Mouse (Mus musculus) hindbrain, embryonic 14.5 days (tissue): ENCODE results near the gene Fv1. TPM values are rescaled to one million over a fixed set of nuclear protein-coding genes. Genes with fewer than 3 reads are reported as not detected.

Experiments used
- ATAC-seq: fragments of 200-750 bp; cut with Nextera tagmentation; 2 replicates; pipeline ENCODE4 v1.8.0; 2017; ENCODE audit warnings: moderate number of reproducible peaks, mild to moderate bottlenecking, moderate TSS enrichment, moderate library complexity; ENCODE audit not compliant: low FRiP score
- DNase-seq: peaks from one replicate; pipeline ENCODE4 v3.0.0-alpha.2; 2015; ENCODE audit warnings: low spot score
- H3K27ac ChIP-seq: fragments of 300-500 bp; sonication (generic); 2 replicates; pipeline ENCODE4 v1.5.1; 2014; ENCODE audit warnings: mild to moderate bottlenecking, moderate library complexity
- H3K27me3 ChIP-seq: fragments of 300-500 bp; sonication (generic); 2 replicates; pipeline ENCODE4 v1.6.1; 2014; ENCODE audit warnings: mild to moderate bottlenecking, low read length, mixed read lengths; ENCODE audit not compliant: control insufficient read depth, insufficient read depth
- H3K36me3 ChIP-seq: fragments of 300-500 bp; sonication (generic); replicated peaks from 2 replicates; pipeline ENCODE4 v1.6.1; 2014; ENCODE audit not compliant: control insufficient read depth, insufficient read depth
- H3K4me1 ChIP-seq: fragments of 300-500 bp; sonication (generic); replicated peaks from 2 replicates; pipeline ENCODE4 v1.6.1; 2014; ENCODE audit warnings: antibody characterized with exemption, low read length, mixed read lengths; ENCODE audit not compliant: control insufficient read depth, insufficient read depth
- H3K4me2 ChIP-seq: fragments of 300-500 bp; sonication (generic); replicated peaks from 2 replicates; pipeline ENCODE4 v1.6.1; 2014; ENCODE audit warnings: mild to moderate bottlenecking, moderate library complexity
- H3K4me3 ChIP-seq: fragments of 300-500 bp; sonication (generic); replicated peaks from 2 replicates; pipeline ENCODE4 v1.5.1; 2014; ENCODE audit warnings: mild to moderate bottlenecking, low read length
- H3K9ac ChIP-seq: fragments of 300-500 bp; sonication (generic); 2 replicates; pipeline ENCODE4 v1.6.1; 2014
- H3K9me3 ChIP-seq: fragments of 300-500 bp; sonication (generic); 2 replicates; pipeline ENCODE4 v1.6.1; 2016; ENCODE audit warnings: low read length; ENCODE audit not compliant: control insufficient read depth
- WGBS: fragments of 180-500 bp; shearing (Covaris S2); extraction: QIAGEN DNeasy Blood & Tissue Kit; methylation state at CpG from one replicate; pipeline ENCODE4 v1.1.7; 2014; 5-methylcytosine and 5-hydroxymethylcytosine counted together
- polyA plus RNA-seq: library from polyadenylated mRNA; unstranded; fragments of >200 nt; fragmentation: Nextera tagmentation; extraction: Ambion mirVana; gene quantifications from 2 replicates; pipeline ENCODE4 v1.2.1, GENCODE M21; 2014

The Fv1 gene
- polyA plus RNA-seq, 1 experiment from 2014 or later = 7.2 TPM

DNA sequence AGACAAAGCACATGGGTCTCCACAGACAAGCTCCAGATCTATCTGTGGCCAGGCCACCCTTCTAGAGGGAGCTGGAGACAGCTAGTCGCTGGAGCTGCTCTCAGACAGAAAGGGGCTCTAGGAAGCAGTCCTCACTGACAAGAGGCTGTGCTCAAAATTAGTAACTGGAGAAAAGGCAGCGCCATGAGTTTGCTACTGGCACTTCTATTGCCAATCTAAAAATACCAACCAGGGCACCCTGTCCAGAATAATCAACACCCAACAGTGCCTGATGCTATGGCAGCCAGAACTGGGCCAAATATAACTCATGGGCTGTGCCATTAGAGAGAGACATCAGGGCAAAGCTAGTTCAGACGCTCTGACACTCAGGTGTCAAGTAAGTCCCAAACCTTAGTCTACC lies 28.6 kb downstream of the Fv1 start:
- no peak overlapping the region for H3K4me2 ChIP-seq
- no peak overlapping the region for H3K9ac ChIP-seq
- no peak overlapping the region for H3K27ac ChIP-seq
- H3K27me3 ChIP-seq = no peaks in the 10 kb centered on the region
- ATAC-seq (no peak), DNase-seq (no peak)
- H3K4me1 ChIP-seq = no peaks in the 10 kb centered on the region
- 92% methylated on average over 3 of the region's 3 CpGs for WGBS
- peaks cover 97% of the 10 kb centered on the region for H3K36me3 ChIP-seq
- H3K9me3 ChIP-seq = no peaks in the 10 kb centered on the region
- no peak overlapping the region for H3K4me3 ChIP-seq

GRCm38 (mm10) chr4:147900452-147900851 lies 31.7 kb downstream of the Fv1 start:
- 86% methylated on average over 7 of the region's 7 CpGs for WGBS
- ATAC-seq = no peak
- Histone ChIP-seq H3K27me3 (no peaks in the 10 kb centered on the region), H3K4me3 (no peak overlapping the region), H3K4me1 (peaks cover 13% of the 10 kb centered on the region), H3K4me2 (no peak overlapping the region), H3K27ac (no peak overlapping the region), H3K9ac (no peak overlapping the region), H3K9me3 (no peaks in the 10 kb centered on the region), H3K36me3 (peaks cover 68% of the 10 kb centered on the region)
- no peak for DNase-seq

DNA sequence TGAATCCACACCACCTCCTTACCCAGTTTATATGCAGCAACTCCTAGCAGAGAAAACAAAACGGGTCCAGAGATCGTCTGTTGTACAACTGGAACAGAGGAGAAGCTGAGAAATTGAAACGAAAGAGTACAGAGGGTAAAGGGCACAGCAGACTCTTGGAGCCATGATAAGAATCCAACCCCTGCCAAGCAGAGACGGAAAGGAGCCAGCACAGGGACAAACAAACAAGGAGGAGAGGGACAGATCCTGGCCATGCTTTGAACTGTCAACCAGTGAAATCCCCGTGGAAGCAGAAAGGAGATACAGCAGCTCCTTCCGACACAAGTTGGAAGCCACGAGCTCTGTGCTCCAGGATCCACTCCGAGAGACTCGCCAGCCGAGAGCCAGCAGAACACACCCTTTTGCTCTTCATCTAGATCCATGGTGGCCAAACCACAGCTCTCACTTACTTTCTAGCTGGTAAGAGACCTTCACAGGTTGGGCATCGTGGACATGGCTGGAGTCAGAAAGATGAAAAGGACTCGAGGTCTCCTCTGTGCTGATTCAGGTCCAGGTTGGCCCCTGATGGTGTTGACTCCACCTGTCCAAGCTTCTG lies 34.2 kb downstream of the Fv1 start:
- no peaks in the 10 kb centered on the region for H3K27me3 ChIP-seq
- no peak for ATAC-seq

GRCm38 (mm10) chr4:147903601-147904000 lies 34.8 kb downstream of the Fv1 start:
- Histone ChIP-seq H3K9me3 (no peaks in the 10 kb centered on the region), H3K4me1 (peaks cover 13% of the 10 kb centered on the region), H3K9ac (peak overlapping the region; percentile 82), H3K4me3 (peak overlapping the region; percentile 77), H3K27ac (no peak overlapping the region), H3K27me3 (no peaks in the 10 kb centered on the region), H3K36me3 (peaks cover 36% of the 10 kb centered on the region), H3K4me2 (peak overlapping the region; percentile 58)
- no peak for ATAC-seq
- WGBS = 75% methylated on average over 3 of the region's 3 CpGs
- no peak for DNase-seq

More for the DNA sequence above, 34.2 kb downstream of the Fv1 start:
- Histone ChIP-seq H3K4me3 (no peak overlapping the region), H3K9ac (no peak overlapping the region), H3K9me3 (no peaks in the 10 kb centered on the region), H3K27ac (no peak overlapping the region), H3K4me2 (peak overlapping the region; percentile 58; the same call in 1 of the 2 replicates), H3K4me1 (peaks cover 13% of the 10 kb centered on the region), H3K36me3 (peaks cover 42% of the 10 kb centered on the region)
- 92% methylated on average over 12 of the region's 12 CpGs for WGBS
- no peak for DNase-seq

DNA sequence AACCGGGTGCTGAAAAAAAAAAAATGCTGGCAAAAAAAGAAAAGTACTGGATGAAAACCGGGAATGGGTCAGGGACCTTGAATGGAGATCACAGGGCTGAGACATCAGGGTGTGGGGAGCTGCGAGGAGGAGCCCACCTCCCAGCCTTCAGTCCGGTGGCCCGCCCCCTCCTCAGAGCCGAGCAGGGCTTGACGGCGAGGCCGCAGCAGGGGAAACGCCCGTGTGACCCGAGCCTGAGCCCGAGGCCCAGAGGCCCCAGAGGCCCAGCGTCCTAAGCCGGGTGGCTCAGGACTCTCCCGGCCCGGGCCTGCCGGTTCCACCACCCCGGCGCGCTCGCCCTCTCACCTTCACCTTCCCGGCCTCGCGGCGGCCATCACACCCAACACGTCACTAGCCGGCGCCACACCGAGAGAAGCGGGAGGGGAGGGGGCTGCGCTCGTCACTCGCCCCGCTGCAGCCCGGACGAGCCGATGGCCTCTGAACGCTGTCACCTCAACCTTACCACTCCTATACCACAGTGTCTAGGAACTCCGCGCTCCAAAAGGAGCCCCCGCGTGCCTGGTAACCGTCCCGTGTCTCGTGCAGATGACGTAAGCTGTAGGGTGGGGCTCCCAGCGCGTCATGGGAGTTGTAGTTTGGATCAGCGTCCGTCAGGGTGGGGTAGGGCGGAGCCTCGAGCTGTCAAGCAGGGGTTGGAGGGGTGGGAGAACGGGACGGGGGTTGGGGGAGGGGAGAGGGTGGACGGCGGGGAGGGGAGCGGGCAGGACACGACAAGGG lies 35.7 kb downstream of the Fv1 start, which contains the start of gene Mfn2:
TSS of gene Mfn2 (minus strand) at position 392 of the 777 bp plus-strand sequence.
- ATAC-seq (peak; percentile 94), DNase-seq (peak; percentile 88)
- peak within 1 kb of the TSS; percentile 61 for H3K4me2 ChIP-seq
- no peaks in the 10 kb centered on the region for H3K9me3 ChIP-seq
- peaks cover 27% of the 10 kb centered on the region for H3K36me3 ChIP-seq
- H3K27ac ChIP-seq = peak within 1 kb of the TSS; percentile 91
- H3K4me1 ChIP-seq = peaks cover 13% of the 10 kb centered on the region
- H3K9ac ChIP-seq = peak within 1 kb of the TSS; percentile 82
- H3K4me3 ChIP-seq = peak within 1 kb of the TSS; percentile 77
- H3K27me3 ChIP-seq = no peaks in the 10 kb centered on the region
- WGBS = under 1% methylated on average over 55 of the region's 59 CpGs

DNA sequence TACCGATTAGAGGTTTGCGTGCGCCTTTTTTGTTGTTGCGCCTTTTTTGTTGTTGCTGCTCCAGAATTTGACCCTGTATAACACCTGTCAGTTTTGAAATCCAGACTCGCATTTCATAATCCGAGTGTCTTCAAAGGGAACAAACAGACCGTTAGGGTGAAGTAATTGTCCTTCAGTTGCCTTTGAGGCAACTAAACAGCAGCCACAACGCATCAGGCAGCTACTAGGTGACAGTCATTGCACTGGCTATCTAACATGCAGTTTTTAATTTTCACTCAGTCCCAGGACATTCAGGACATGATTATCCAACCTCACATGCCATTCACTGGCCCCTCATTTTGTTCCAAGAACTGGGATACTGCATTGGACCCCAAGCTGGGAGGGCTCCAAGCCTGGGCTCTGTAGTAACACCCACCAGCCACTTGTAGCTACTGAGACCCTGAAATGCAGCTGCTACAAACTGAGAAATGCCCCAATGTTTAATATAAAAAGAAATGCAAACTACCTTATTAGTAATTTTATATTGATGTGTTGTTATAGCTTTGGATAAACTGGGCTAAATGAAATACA lies 36.4 kb downstream of the Fv1 start:
- Histone ChIP-seq H3K9me3 (no peaks in the 10 kb centered on the region), H3K36me3 (peaks cover 20% of the 10 kb centered on the region), H3K9ac (peak overlapping the region; percentile 82), H3K4me1 (peaks cover 13% of the 10 kb centered on the region), H3K4me3 (peak overlapping the region; percentile 77), H3K4me2 (peak overlapping the region; percentile 61), H3K27me3 (no peaks in the 10 kb centered on the region), H3K27ac (peak overlapping the region; percentile 1)
- peak; percentile 17; the same call in 1 of the 2 replicates for ATAC-seq
- WGBS = 0% methylated on average over 8 of the region's 8 CpGs
- DNase-seq = peak; percentile 28

- no peak for ATAC-seq
- Histone ChIP-seq H3K27ac (no peak overlapping the region), H3K36me3 (peaks cover 10% of the 10 kb centered on the region), H3K27me3 (no peaks in the 10 kb centered on the region), H3K4me3 (no peak overlapping the region), H3K9ac (no peak overlapping the region), H3K9me3 (no peaks in the 10 kb centered on the region), H3K4me1 (peaks cover 13% of the 10 kb centered on the region), H3K4me2 (no peak overlapping the region)
- WGBS = 78% methylated on average over 5 of the region's 5 CpGs
- DNase-seq = no peak
These were observed 37.5 kb downstream of the Fv1 start for GRCm38 (mm10) chr4:147906230-147906629.

GRCm38 (mm10) chr4:147909486-147909885 lies 40.7 kb downstream of the Fv1 start:
- no peak overlapping the region for H3K9ac ChIP-seq
- no peaks in the 10 kb centered on the region for H3K36me3 ChIP-seq
- H3K9me3 ChIP-seq = no peaks in the 10 kb centered on the region
- ATAC-seq (no peak), DNase-seq (no peak)
- H3K4me1 ChIP-seq = peaks cover 4% of the 10 kb centered on the region; the same call in 1 of the 2 replicates
- H3K4me3 ChIP-seq = no peak overlapping the region
- H3K27me3 ChIP-seq = no peaks in the 10 kb centered on the region
- H3K27ac ChIP-seq = no peak overlapping the region
- 90% methylated on average over 5 of the region's 5 CpGs for WGBS
- H3K4me2 ChIP-seq = no peak overlapping the region

DNA sequence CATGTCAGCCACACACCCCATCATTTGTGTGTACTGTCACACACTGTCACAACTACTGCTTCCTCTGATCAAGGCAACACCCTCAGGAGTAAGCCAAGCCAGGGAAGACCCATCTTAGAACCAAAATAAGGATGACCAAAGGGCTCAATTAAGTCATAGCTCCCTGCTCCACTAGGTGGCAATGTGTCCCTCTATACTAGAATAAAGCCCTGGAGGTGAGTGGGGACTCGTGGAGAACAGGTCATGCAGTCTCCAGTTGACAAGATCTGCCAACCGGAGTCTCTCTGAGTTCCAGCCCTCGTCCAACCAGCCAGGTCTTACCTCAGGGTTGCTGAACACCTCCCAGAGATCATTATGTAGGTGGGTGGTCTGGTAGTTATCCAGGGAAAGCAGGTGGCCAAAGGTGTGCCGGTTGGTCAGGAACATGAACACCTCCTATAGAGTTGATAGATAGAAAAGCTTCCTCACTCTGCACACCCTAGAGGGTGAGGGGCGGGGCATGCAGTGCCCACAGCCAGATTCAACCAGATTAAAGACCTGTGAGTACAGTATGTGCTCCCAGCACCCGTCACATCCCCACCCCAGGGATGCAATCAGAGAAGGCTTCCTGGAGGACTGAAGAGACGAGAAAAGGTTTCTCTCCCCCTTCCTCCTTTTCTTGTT lies 49.8 kb downstream of the Fv1 start:
- 61% methylated on average over 7 of the region's 7 CpGs for WGBS
- H3K4me3 ChIP-seq = no peak overlapping the region
- no peak overlapping the region for H3K27ac ChIP-seq
- peak; percentile 5; the same call in 1 of the 2 replicates for ATAC-seq
- no peaks in the 10 kb centered on the region for H3K9me3 ChIP-seq
- no peak overlapping the region for H3K4me2 ChIP-seq
- H3K36me3 ChIP-seq = no peaks in the 10 kb centered on the region
- DNase-seq = peak; percentile 32
- no peak overlapping the region for H3K9ac ChIP-seq
- no peaks in the 10 kb centered on the region for H3K4me1 ChIP-seq
- no peaks in the 10 kb centered on the region for H3K27me3 ChIP-seq
